Mouse (Mus musculus): ENCODE data around the gene Cpsf4l. TPM values are rescaled to one million over a fixed set of nuclear protein-coding genes. Genes with fewer than 3 reads are reported as not detected.

Gene Cpsf4l
- polyA plus RNA-seq (2014; fragmentation: Nextera tagmentation; extraction: Ambion mirVana): 0.23 and 0.30 TPM in 2 replicates

DNA sequence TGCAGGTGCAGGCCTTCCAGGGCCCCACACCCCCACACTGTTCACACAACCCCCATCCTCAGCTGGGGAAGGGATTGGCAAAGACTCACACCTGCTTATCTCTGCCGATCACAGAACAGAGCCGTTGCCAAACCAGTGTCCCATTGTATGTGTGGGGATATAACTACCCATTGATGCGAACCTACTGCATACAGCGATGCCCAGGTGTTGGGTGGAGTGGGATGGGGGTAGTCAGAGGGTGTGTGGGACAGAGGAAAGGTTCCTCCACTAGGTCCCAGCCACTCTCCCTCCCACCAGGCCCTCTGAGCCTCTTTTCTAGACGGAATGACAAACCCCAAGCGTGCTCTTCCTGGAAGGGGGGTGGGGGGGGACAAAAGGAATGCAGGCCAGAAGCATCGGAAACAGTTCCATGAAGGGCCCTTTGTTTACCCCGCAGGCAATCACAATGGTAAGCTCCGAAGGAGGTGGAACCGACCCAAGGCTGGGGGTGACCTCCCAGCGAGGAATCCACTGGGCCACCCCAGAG, at the start of gene Cpsf4l:
Gene Cpsf4l, minus strand, starts transcription at position 287 of the 526 bp plus-strand sequence.
- H3K27ac ChIP-seq (ENCODE audit: low read depth, low read length): peak within 1 kb of the TSS; percentile 41; the same call in 1 of the 2 replicates
- H3K4me3 ChIP-seq (ENCODE audit: low read depth, low read length): no peak within 1 kb of the TSS
- H3K9me3 ChIP-seq (replicated peaks; ENCODE audit: control insufficient read depth, low read length): no peaks in the 10 kb centered on the region

DNA sequence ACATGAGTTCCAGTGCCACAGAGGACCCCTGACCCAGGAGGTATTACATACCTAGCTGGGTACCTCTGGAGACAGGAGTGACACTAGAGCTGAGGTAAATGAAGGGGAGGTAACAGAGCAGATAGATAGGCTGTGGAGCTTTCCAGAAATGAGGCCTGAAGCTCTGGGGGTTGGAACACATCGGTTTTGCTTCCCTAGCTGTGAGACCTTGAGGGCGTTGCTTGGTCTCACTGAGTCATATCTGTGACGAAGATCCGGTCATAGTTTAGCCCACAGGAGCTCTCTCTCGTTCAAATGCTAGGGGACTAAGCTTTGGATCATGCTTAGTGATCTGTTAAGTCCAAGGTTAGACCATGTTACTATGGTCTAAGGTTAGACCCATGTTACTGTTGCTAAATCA, 49.0 kb upstream of the Cpsf4l start:
- Histone ChIP-seq H3K9ac (ENCODE audit: low read depth, low read length) (no peak overlapping the region), H3K4me2 (no peak overlapping the region), H3K36me3 (ENCODE audit: control insufficient read depth, insufficient read depth, low read length) (no peaks in the 10 kb centered on the region), H3K27ac (ENCODE audit: low read depth, low read length) (no peak overlapping the region), H3K4me1 (ENCODE audit: control insufficient read depth, insufficient read depth, low read length) (0 out of 2 replicates have a peak, but pooled peaks cover 10% of the 10 kb centered on the region), H3K9me3 (replicated peaks; ENCODE audit: control insufficient read depth, low read length) (no peaks in the 10 kb centered on the region), H3K27me3 (ENCODE audit: control insufficient read depth, insufficient read depth, low read length) (no peaks in the 10 kb centered on the region), H3K4me3 (ENCODE audit: low read depth, low read length) (no peak overlapping the region)
- no peak for ATAC-seq (replicated peaks; ENCODE audit: insufficient number of reproducible peaks, low FRiP score, low TSS enrichment)
- 84% methylated on average over 5 of the region's 5 CpGs for WGBS (ENCODE audit: insufficient replicate concordance)

More for the DNA sequence above, at the start of gene Cpsf4l:
- Histone ChIP-seq H3K9ac (ENCODE audit: low read depth, low read length) (peak within 1 kb of the TSS; percentile 66), H3K4me1 (ENCODE audit: control insufficient read depth, insufficient read depth, low read length) (peaks cover 18% of the 10 kb centered on the region), H3K27me3 (ENCODE audit: control insufficient read depth, insufficient read depth, low read length) (peaks cover 11% of the 10 kb centered on the region), H3K36me3 (ENCODE audit: control insufficient read depth, insufficient read depth, low read length) (peaks cover 4% of the 10 kb centered on the region; the same call in 1 of the 2 replicates), H3K4me2 (peak within 1 kb of the TSS; percentile 41)
- WGBS (ENCODE audit: insufficient replicate concordance): 10% methylated on average over 11 of the region's 11 CpGs
- no peak for ATAC-seq (replicated peaks; ENCODE audit: insufficient number of reproducible peaks, low FRiP score, low TSS enrichment)

GRCm38 (mm10) chr11:113756578-113756977, 46.8 kb upstream of the Cpsf4l start:
- Histone ChIP-seq H3K27me3 (ENCODE audit: control insufficient read depth, insufficient read depth, low read length) (no peaks in the 10 kb centered on the region), H3K9ac (ENCODE audit: low read depth, low read length) (no peak overlapping the region), H3K36me3 (ENCODE audit: control insufficient read depth, insufficient read depth, low read length) (no peaks in the 10 kb centered on the region), H3K4me2 (no peak overlapping the region), H3K4me3 (ENCODE audit: low read depth, low read length) (no peak overlapping the region), H3K27ac (ENCODE audit: low read depth, low read length) (no peak overlapping the region), H3K9me3 (replicated peaks; ENCODE audit: control insufficient read depth, low read length) (no peaks in the 10 kb centered on the region), H3K4me1 (ENCODE audit: control insufficient read depth, insufficient read depth, low read length) (peaks cover 8% of the 10 kb centered on the region; the same call in 1 of the 2 replicates)
- WGBS (ENCODE audit: insufficient replicate concordance): 88% methylated on average over 12 of the region's 12 CpGs
- no peak for ATAC-seq (replicated peaks; ENCODE audit: insufficient number of reproducible peaks, low FRiP score, low TSS enrichment)

DNA sequence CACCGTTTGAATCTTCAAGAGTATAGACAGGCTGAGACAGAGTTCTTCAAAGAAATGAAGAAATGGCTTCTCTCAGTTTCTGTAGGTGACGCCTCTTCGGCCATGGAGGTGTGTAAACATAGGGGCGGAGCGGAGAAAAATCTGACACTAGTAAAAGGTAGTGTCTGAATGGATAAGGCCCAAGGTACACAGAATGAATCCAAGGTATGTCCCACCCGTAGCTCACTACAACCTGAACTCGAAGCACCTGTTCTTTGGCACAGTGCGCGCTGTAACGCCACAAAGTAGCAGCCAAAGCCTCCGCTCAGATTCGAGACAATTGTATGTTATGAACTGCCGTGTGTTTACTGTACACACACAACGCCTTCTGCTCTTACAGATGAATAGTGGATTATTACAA, 46.1 kb upstream of the Cpsf4l start:
- H3K4me2 ChIP-seq: no peak overlapping the region
- no peak overlapping the region for H3K4me3 ChIP-seq (ENCODE audit: low read depth, low read length)
- H3K4me1 ChIP-seq (ENCODE audit: control insufficient read depth, insufficient read depth, low read length): peaks cover 6% of the 10 kb centered on the region; the same call in 1 of the 2 replicates
- H3K9ac ChIP-seq (ENCODE audit: low read depth, low read length): no peak overlapping the region
- no peaks in the 10 kb centered on the region for H3K27me3 ChIP-seq (ENCODE audit: control insufficient read depth, insufficient read depth, low read length)
- ATAC-seq (replicated peaks; ENCODE audit: insufficient number of reproducible peaks, low FRiP score, low TSS enrichment): no peak
- H3K9me3 ChIP-seq (replicated peaks; ENCODE audit: control insufficient read depth, low read length): no peaks in the 10 kb centered on the region
- H3K27ac ChIP-seq (ENCODE audit: low read depth, low read length): no peak overlapping the region
- 86% methylated on average over 14 of the region's 14 CpGs for WGBS (ENCODE audit: insufficient replicate concordance)
- H3K36me3 ChIP-seq (ENCODE audit: control insufficient read depth, insufficient read depth, low read length): no peaks in the 10 kb centered on the region

DNA sequence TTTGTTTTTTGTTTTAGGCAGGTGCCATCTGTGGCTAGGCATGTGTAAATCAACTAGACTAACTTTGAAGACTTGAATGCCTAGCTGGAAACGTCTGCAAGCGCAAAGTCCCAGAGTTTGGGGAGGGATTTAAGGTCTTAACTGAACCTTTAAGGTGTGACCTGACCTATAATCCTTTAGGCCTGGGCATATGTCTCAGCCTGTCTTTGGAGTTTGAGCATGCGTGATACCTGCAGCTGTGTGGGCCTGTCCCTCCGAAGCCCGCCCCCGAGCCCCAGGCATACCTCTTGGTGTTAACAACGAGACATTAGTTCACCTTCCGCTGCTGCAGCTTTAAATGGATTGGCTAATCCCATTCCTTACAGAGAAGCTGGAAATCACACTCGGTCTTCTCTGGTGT, 45.0 kb upstream of the Cpsf4l start:
- Histone ChIP-seq H3K4me3 (ENCODE audit: low read depth, low read length) (no peak overlapping the region), H3K9me3 (replicated peaks; ENCODE audit: control insufficient read depth, low read length) (no peaks in the 10 kb centered on the region), H3K9ac (ENCODE audit: low read depth, low read length) (no peak overlapping the region), H3K27me3 (ENCODE audit: control insufficient read depth, insufficient read depth, low read length) (no peaks in the 10 kb centered on the region), H3K4me2 (no peak overlapping the region), H3K4me1 (ENCODE audit: control insufficient read depth, insufficient read depth, low read length) (peaks cover 10% of the 10 kb centered on the region), H3K36me3 (ENCODE audit: control insufficient read depth, insufficient read depth, low read length) (no peaks in the 10 kb centered on the region), H3K27ac (ENCODE audit: low read depth, low read length) (no peak overlapping the region)
- whole genome bisulfite sequencing (ENCODE audit: insufficient replicate concordance): 41% methylated on average over 9 of the region's 9 CpGs
- ATAC-seq (replicated peaks; ENCODE audit: insufficient number of reproducible peaks, low FRiP score, low TSS enrichment): no peak

- Histone ChIP-seq H3K9ac (ENCODE audit: low read depth, low read length) (no peak overlapping the region; the same call in 1 of the 2 replicates), H3K4me3 (ENCODE audit: low read depth, low read length) (no peak overlapping the region; the same call in 1 of the 2 replicates)
These were observed 43.0 kb upstream of the Cpsf4l start for GRCm38 (mm10) chr11:113752685-113753430.

DNA sequence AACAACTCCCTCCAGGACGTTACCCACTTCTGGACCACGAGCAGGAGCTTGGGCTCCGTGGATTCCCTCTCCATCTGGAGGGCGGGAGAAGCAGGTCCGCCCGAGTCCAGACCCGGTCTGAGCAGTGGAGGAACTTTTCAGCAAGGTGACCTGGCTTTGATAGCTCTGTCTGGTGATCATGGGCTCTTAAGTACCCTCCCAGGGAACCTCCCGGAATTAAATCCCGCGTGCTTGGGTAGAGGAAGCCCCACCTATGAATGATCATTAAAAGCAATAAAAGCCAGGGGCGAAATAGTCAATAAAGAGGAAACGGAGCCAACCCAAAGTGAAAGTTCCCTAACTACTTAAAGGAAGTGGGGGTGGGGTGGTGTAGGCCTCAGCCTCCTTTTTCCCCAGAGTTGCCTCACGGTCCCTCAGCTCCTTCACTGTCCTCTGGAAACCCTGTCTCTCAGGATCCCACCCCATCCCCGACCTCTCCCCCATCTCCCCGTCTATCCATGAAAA, 42.4 kb upstream of the Cpsf4l start:
- H3K9me3 ChIP-seq (replicated peaks; ENCODE audit: control insufficient read depth, low read length): no peaks in the 10 kb centered on the region
- peak overlapping the region; percentile 77 for H3K27ac ChIP-seq (ENCODE audit: low read depth, low read length)
- H3K4me1 ChIP-seq (ENCODE audit: control insufficient read depth, insufficient read depth, low read length): peaks cover 36% of the 10 kb centered on the region
- ATAC-seq (replicated peaks; ENCODE audit: insufficient number of reproducible peaks, low FRiP score, low TSS enrichment): no peak
- peak overlapping the region; percentile 83 for H3K4me2 ChIP-seq
- no peaks in the 10 kb centered on the region for H3K27me3 ChIP-seq (ENCODE audit: control insufficient read depth, insufficient read depth, low read length)
- 27% methylated on average over 15 of the region's 15 CpGs for WGBS (ENCODE audit: insufficient replicate concordance)
- H3K4me3 ChIP-seq (ENCODE audit: low read depth, low read length): peak overlapping the region; percentile 70
- no peaks in the 10 kb centered on the region for H3K36me3 ChIP-seq (ENCODE audit: control insufficient read depth, insufficient read depth, low read length)
- H3K9ac ChIP-seq (ENCODE audit: low read depth, low read length): peak overlapping the region; percentile 91

More at GRCm38 (mm10) chr11:113752685-113753430, 43.0 kb upstream of the Cpsf4l start:
- Histone ChIP-seq H3K4me2 (peak overlapping the region; percentile 83), H3K36me3 (ENCODE audit: control insufficient read depth, insufficient read depth, low read length) (no peaks in the 10 kb centered on the region), H3K9me3 (replicated peaks; ENCODE audit: control insufficient read depth, low read length) (no peaks in the 10 kb centered on the region), H3K4me1 (ENCODE audit: control insufficient read depth, insufficient read depth, low read length) (peaks cover 30% of the 10 kb centered on the region), H3K27me3 (ENCODE audit: control insufficient read depth, insufficient read depth, low read length) (no peaks in the 10 kb centered on the region), H3K27ac (ENCODE audit: low read depth, low read length) (no peak overlapping the region)
- WGBS (ENCODE audit: insufficient replicate concordance): 94% methylated on average over 10 of the region's 10 CpGs
- ATAC-seq (replicated peaks; ENCODE audit: insufficient number of reproducible peaks, low FRiP score, low TSS enrichment): no peak

- WGBS (ENCODE audit: insufficient replicate concordance): under 1% methylated on average over 44 of the region's 44 CpGs
- H3K27me3 ChIP-seq (ENCODE audit: control insufficient read depth, insufficient read depth, low read length): no peaks in the 10 kb centered on the region
- H3K9ac ChIP-seq (ENCODE audit: low read depth, low read length): peak within 1 kb of the TSS; percentile 91
- ATAC-seq (replicated peaks; ENCODE audit: insufficient number of reproducible peaks, low FRiP score, low TSS enrichment): peak; percentile 87
- H3K4me3 ChIP-seq (ENCODE audit: low read depth, low read length): peak within 1 kb of the TSS; percentile 70
- peak within 1 kb of the TSS; percentile 77 for H3K27ac ChIP-seq (ENCODE audit: low read depth, low read length)
- H3K9me3 ChIP-seq (replicated peaks; ENCODE audit: control insufficient read depth, low read length): no peaks in the 10 kb centered on the region
- no peaks in the 10 kb centered on the region for H3K36me3 ChIP-seq (ENCODE audit: control insufficient read depth, insufficient read depth, low read length)
- H3K4me1 ChIP-seq (ENCODE audit: control insufficient read depth, insufficient read depth, low read length): peaks cover 37% of the 10 kb centered on the region
- peak within 1 kb of the TSS; percentile 83 for H3K4me2 ChIP-seq
These were observed 41.8 kb upstream of the Cpsf4l start, which contains the start of gene Cdc42ep4 for GRCm38 (mm10) chr11:113751484-113752084. TSS of gene Cdc42ep4 (minus strand) at chr11:113751881.

Measured in heart, embryonic 11.5 days (tissue).